Mouse (Mus musculus) layer of hippocampus, adult 9-10 months (tissue): Measurements from ENCODE around the gene Raet1e.
"Not testable (repeated sequence)": the region's sequence is repeated elsewhere in the genome, so short reads cannot be mapped to it uniquely, and the experiment has no call there.

Source experiments
- DNase-seq: peaks from one replicate; pipeline ENCODE4 v3.0.0; 2022; ENCODE audit warnings: low spot score

The Raet1e gene

GRCm38 (mm10) chr10:22362466-22362865, 204.1 kb downstream of the Raet1e start:
- DNase-seq, result not testable (repeated sequence)

GRCm38 (mm10) chr10:22364915-22365314, 206.5 kb downstream of the Raet1e start:
- not testable (repeated sequence) for DNase-seq

GRCm38 (mm10) chr10:22381226-22381625, 222.9 kb downstream of the Raet1e start:
- DNase-seq, result not testable (repeated sequence)

- not testable (repeated sequence) for DNase-seq
These were observed 231.8 kb downstream of the Raet1e start for GRCm38 (mm10) chr10:22390146-22390545.

GRCm38 (mm10) chr10:22391616-22392015, 233.2 kb downstream of the Raet1e start:
- DNase-seq, result not testable (repeated sequence)

- DNase-seq, result not testable (repeated sequence)
These were observed 234.9 kb downstream of the Raet1e start for GRCm38 (mm10) chr10:22393028-22393824.

- DNase-seq, result not testable (repeated sequence)
These were observed 238.3 kb downstream of the Raet1e start for GRCm38 (mm10) chr10:22396680-22397079.

- not testable (repeated sequence) for DNase-seq
These were observed 244.0 kb downstream of the Raet1e start for GRCm38 (mm10) chr10:22402225-22402917.

GRCm38 (mm10) chr10:22413702-22414494, 255.5 kb downstream of the Raet1e start:
- not testable (repeated sequence) for DNase-seq
